Mouse (Mus musculus): ENCODE data around the gene Zfp146.

- TF ChIP-seq CTCF (IDR thresholded peaks at IDR 0.05; ENCODE audit: low read depth) (no peak), EP300 (IDR thresholded peaks at IDR 0.05; ENCODE audit: low read depth) (no peak)
Measured at GRCm38 (mm10) chr7:30188344-30189115, 19.0 kb upstream of the Zfp146 start.
